Mouse (Mus musculus) brown adipose tissue, adult 24 weeks (tissue): ENCODE data around the gene Gdap1l1. TPM values are rescaled to one million over a fixed set of nuclear protein-coding genes. Genes with fewer than 3 reads are reported as not detected.
"Not testable (repeated sequence)": the region's sequence is repeated elsewhere in the genome, so short reads cannot be mapped to it uniquely, and the experiment has no call there.

Experiments used
- H3K27ac ChIP-seq: fragments of 200-500 bp; replicated peaks from 2 replicates; pipeline ENCODE4 v1.5.1; 2012; ENCODE audit warnings: low read depth, mild to moderate bottlenecking, low read length
- H3K4me1 ChIP-seq: fragments of 200-500 bp; 2 replicates; pipeline ENCODE4 v1.6.1; 2012; ENCODE audit warnings: low read length, mixed read lengths; ENCODE audit not compliant: control insufficient read depth, insufficient read depth, insufficient read length
- H3K4me3 ChIP-seq: fragments of 200-500 bp; 2 replicates; pipeline ENCODE4 v1.5.1; 2012; ENCODE audit warnings: low read depth, mild to moderate bottlenecking, low read length, moderate library complexity; ENCODE audit not compliant: insufficient read depth
- polyA plus RNA-seq: library from polyadenylated mRNA; stranded (reverse); fragments of >200 nt; gene quantifications from 2 replicates; pipeline ENCODE4 v1.2.4, GENCODE M21; 2012; ENCODE audit not compliant: missing spikeins, insufficient read depth, insufficient read length

Gene Gdap1l1
- polyA plus RNA-seq = not detected in 2 replicates

GRCm38 (mm10) chr2:163438246-163438618 lies at the start of gene Gdap1l1:
TSS of gene Gdap1l1 (plus strand) at chr2:163438476.
- Histone ChIP-seq H3K4me3 (peak within 1 kb of the TSS; percentile 47), H3K4me1 (peaks cover 5% of the 10 kb centered on the region; the same call in 1 of the 2 replicates)

GRCm38 (mm10) chr2:163392436-163392835 lies 45.8 kb upstream of the Gdap1l1 start:
- Histone ChIP-seq H3K4me3 (no peak overlapping the region), H3K27ac (no peak overlapping the region), H3K4me1 (no peaks in the 10 kb centered on the region)

More at GRCm38 (mm10) chr2:163438246-163438618, at the start of gene Gdap1l1:
- no peak within 1 kb of the TSS for H3K27ac ChIP-seq

GRCm38 (mm10) chr2:163393241-163393640 lies 45.0 kb upstream of the Gdap1l1 start:
- Histone ChIP-seq H3K27ac (no peak overlapping the region), H3K4me1 (no peaks in the 10 kb centered on the region), H3K4me3 (no peak overlapping the region)

GRCm38 (mm10) chr2:163393976-163394375 lies 44.3 kb upstream of the Gdap1l1 start:
- H3K4me1 ChIP-seq = no peaks in the 10 kb centered on the region
- no peak overlapping the region for H3K4me3 ChIP-seq
- H3K27ac ChIP-seq = no peak overlapping the region

- Histone ChIP-seq H3K4me1 (no peaks in the 10 kb centered on the region), H3K4me3 (0 out of 2 replicates have a peak overlapping the region, but pooled peaks have one; percentile 8), H3K27ac (no peak overlapping the region)
These were observed 43.3 kb upstream of the Gdap1l1 start for GRCm38 (mm10) chr2:163394977-163395376.

GRCm38 (mm10) chr2:163397071-163397470 lies 41.2 kb upstream of the Gdap1l1 start:
- no peak overlapping the region for H3K27ac ChIP-seq
- no peaks in the 10 kb centered on the region for H3K4me1 ChIP-seq
- H3K4me3 ChIP-seq = peak overlapping the region; percentile 45

GRCm38 (mm10) chr2:163397905-163398304 lies 40.4 kb upstream of the Gdap1l1 start, which contains the start of gene Jph2:
TSS of gene Jph2 (minus strand) at chr2:163397993.
- H3K4me1 ChIP-seq = no peaks in the 10 kb centered on the region
- H3K4me3 ChIP-seq = peak within 1 kb of the TSS; percentile 45
- H3K27ac ChIP-seq = peak within 1 kb of the TSS; percentile 65

GRCm38 (mm10) chr2:163398770-163399169 lies 39.5 kb upstream of the Gdap1l1 start:
- Histone ChIP-seq H3K4me3 (no peak overlapping the region), H3K4me1 (no peaks in the 10 kb centered on the region)

GRCm38 (mm10) chr2:163399222-163399621 lies 39.1 kb upstream of the Gdap1l1 start:
- Histone ChIP-seq H3K4me3 (no peak overlapping the region), H3K27ac (peak overlapping the region; percentile 65), H3K4me1 (no peaks in the 10 kb centered on the region)

More at GRCm38 (mm10) chr2:163398770-163399169, 39.5 kb upstream of the Gdap1l1 start:
- H3K27ac ChIP-seq = peak overlapping the region; percentile 65

- Histone ChIP-seq H3K4me1 (no peaks in the 10 kb centered on the region), H3K27ac (no peak overlapping the region), H3K4me3 (no peak overlapping the region)
These were observed 37.1 kb upstream of the Gdap1l1 start for GRCm38 (mm10) chr2:163401221-163401620.

GRCm38 (mm10) chr2:163404037-163404815 lies 34.0 kb upstream of the Gdap1l1 start:
- H3K4me3 ChIP-seq = no peak overlapping the region
- H3K27ac ChIP-seq = no peak overlapping the region
- no peaks in the 10 kb centered on the region for H3K4me1 ChIP-seq

GRCm38 (mm10) chr2:163410211-163410610 lies 28.1 kb upstream of the Gdap1l1 start:
- H3K4me1 ChIP-seq = peaks cover 2% of the 10 kb centered on the region
- no peak overlapping the region for H3K4me3 ChIP-seq
- no peak overlapping the region for H3K27ac ChIP-seq

GRCm38 (mm10) chr2:163411344-163411743 lies 26.9 kb upstream of the Gdap1l1 start:
- not testable (repeated sequence) for H3K4me1 ChIP-seq, H3K27ac ChIP-seq, H3K4me3 ChIP-seq

- Histone ChIP-seq H3K4me3 (no peak overlapping the region), H3K4me1 (peaks cover 5% of the 10 kb centered on the region), H3K27ac (no peak overlapping the region)
These were observed 26.4 kb upstream of the Gdap1l1 start for GRCm38 (mm10) chr2:163411840-163412239.

- H3K4me1 ChIP-seq = peaks cover 6% of the 10 kb centered on the region
- H3K27ac ChIP-seq = peak overlapping the region; percentile 44
- no peak overlapping the region for H3K4me3 ChIP-seq
These were observed 25.9 kb upstream of the Gdap1l1 start for GRCm38 (mm10) chr2:163412419-163412818.
